10 mouse cellular contexts compared by ENCODE assay signal in the genomic region with DNA sequence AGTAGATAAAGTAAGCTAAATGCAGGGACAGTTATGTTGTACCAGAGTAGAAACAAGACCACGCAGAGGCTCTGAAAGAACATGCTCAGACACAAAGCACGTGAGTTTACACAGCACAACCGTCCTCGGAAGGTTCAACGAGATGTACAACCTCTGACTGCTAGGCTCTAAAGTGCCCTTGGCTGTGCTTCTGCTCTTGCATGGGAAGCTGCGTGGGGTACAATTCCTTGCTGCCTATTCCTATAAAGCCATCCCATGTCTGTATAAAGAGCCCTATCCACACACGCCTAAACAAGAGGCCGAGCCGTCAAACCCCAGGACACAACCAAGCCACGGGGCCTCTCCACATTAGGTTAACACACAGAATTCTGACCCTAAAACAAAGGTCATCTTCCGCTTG. TPM values are rescaled to one million over a fixed set of nuclear protein-coding genes. Genes with fewer than 3 reads are reported as not detected.
DNase-seq lines count a peak whose midpoint lies in the region; ATAC-seq and TF ChIP-seq lines count a peak whose summit lies in the region.
"Had no signal": no experiment of that assay in that cellular context is flagged by ENCODE, and none has a peak within 500 bp of the region (broad histone marks: within the 10 kb centered on the region; RNA-seq: fewer than 3 reads in every experiment).

No protein-coding gene starts in this region.

- TF ChIP-seq POLR2A in cortical plate, adult 2 months (IDR thresholded peaks at IDR 0.05; ENCODE audit: extremely low read depth, insufficient read depth, low read length), result no peak

- H3K4me2 ChIP-seq in heart, embryonic 15.5 days, result peak overlapping the region; percentile 83
- peak overlapping the region; percentile 82 for H3K4me2 ChIP-seq in forebrain, embryonic 13.5 days
- H3K4me2 ChIP-seq in midbrain, embryonic 11.5 days, result peak overlapping the region; percentile 85

- H3K9me3 ChIP-seq in heart, embryonic 15.5 days (replicated peaks), result no peaks in the 10 kb centered on the region
- no peaks in the 10 kb centered on the region for H3K9me3 ChIP-seq in forebrain, embryonic 13.5 days (replicated peaks)
- no peaks in the 10 kb centered on the region for H3K9me3 ChIP-seq in midbrain, embryonic 11.5 days (ENCODE audit: control insufficient read depth, low read length)

- no peak overlapping the region; the same call in 1 of the 2 replicates for H3K27ac ChIP-seq in heart, embryonic 15.5 days
- no peak overlapping the region for H3K27ac ChIP-seq in cortical plate, adult 2 months (ENCODE audit: insufficient read depth, low read length)
- no peak overlapping the region for H3K27ac ChIP-seq in forebrain, embryonic 13.5 days
- no peak overlapping the region for H3K27ac ChIP-seq in midbrain, embryonic 11.5 days (ENCODE audit: low read depth, low read length)
- H3K27ac ChIP-seq: liver, embryonic 14.5 days had no signal

- H3K36me3 ChIP-seq in heart, embryonic 15.5 days, result no peaks in the 10 kb centered on the region
- H3K36me3 ChIP-seq in forebrain, embryonic 13.5 days (ENCODE audit: poor library complexity, severe bottlenecking), result no peaks in the 10 kb centered on the region
- no peaks in the 10 kb centered on the region for H3K36me3 ChIP-seq in midbrain, embryonic 11.5 days (ENCODE audit: control insufficient read depth, insufficient read depth, low read length)

- peak overlapping the region; percentile 5; the same call in 1 of the 2 replicates for H3K9ac ChIP-seq in heart, embryonic 15.5 days
- H3K9ac ChIP-seq in forebrain, embryonic 13.5 days, result peak overlapping the region; percentile 98
- H3K9ac ChIP-seq in midbrain, embryonic 11.5 days (ENCODE audit: low read length), result peak overlapping the region; percentile 38; the same call in 1 of the 2 replicates
- H3K9ac ChIP-seq: liver, embryonic 14.5 days had no signal

- H3K27me3 ChIP-seq in heart, embryonic 15.5 days, result peaks cover 9% of the 10 kb centered on the region; the same call in 1 of the 2 replicates
- no peaks in the 10 kb centered on the region for H3K27me3 ChIP-seq in forebrain, embryonic 13.5 days
- H3K27me3 ChIP-seq in midbrain, embryonic 11.5 days (ENCODE audit: control insufficient read depth, insufficient read depth, low read length), result no peaks in the 10 kb centered on the region

- H3K4me3 ChIP-seq in heart, embryonic 15.5 days, result peak overlapping the region; percentile 77; the same call in 1 of the 2 replicates
- H3K4me3 ChIP-seq in cortical plate, adult 2 months (ENCODE audit: insufficient read depth, low read length), result peak overlapping the region; percentile 85
- H3K4me3 ChIP-seq in forebrain, embryonic 13.5 days, result peak overlapping the region; percentile 98
- peak overlapping the region; percentile 88 for H3K4me3 ChIP-seq in midbrain, embryonic 11.5 days (ENCODE audit: low read depth, low read length)

- 57% methylated on average over 11 of the region's 11 CpGs for WGBS in heart, embryonic 15.5 days
- 34% methylated on average over 11 of the region's 11 CpGs for WGBS in forebrain, embryonic 13.5 days
- WGBS in midbrain, embryonic 11.5 days, result 38% methylated on average over 11 of the region's 11 CpGs

- no peak for TF ChIP-seq CTCF in cortical plate, adult 2 months (IDR thresholded peaks at IDR 0.05; ENCODE audit: extremely low read depth, insufficient read depth, low read length)

- H3K4me1 ChIP-seq in heart, embryonic 15.5 days (replicated peaks), result peaks cover 24% of the 10 kb centered on the region
- H3K4me1 ChIP-seq in cortical plate, adult 2 months (ENCODE audit: control insufficient read depth, insufficient read depth, low read length), result peaks cover 6% of the 10 kb centered on the region; the same call in 1 of the 2 replicates
- peaks cover 39% of the 10 kb centered on the region for H3K4me1 ChIP-seq in forebrain, embryonic 13.5 days
- peaks cover 23% of the 10 kb centered on the region for H3K4me1 ChIP-seq in midbrain, embryonic 11.5 days (ENCODE audit: control insufficient read depth, insufficient read depth, low read length)

- ATAC-seq in heart, embryonic 15.5 days (replicated peaks; ENCODE audit: insufficient number of reproducible peaks, insufficient read depth, low FRiP score, low read depth), result no peak
- ATAC-seq in forebrain, embryonic 13.5 days, result no peak
- no peak for ATAC-seq in midbrain, embryonic 11.5 days (ENCODE audit: low FRiP score)

- intact Hi-C loops in heart, postnatal 36 days (cut with DNase I), result no loop called here

- DNase-seq in heart, postnatal 36 days, result no peak
- DNase-seq in midbrain, embryonic 11.5 days (ENCODE audit: low spot score, missing footprints), result no peak
- DNase-seq in ovary, postnatal 36 days (ENCODE audit: low spot score), result no peak
- DNase-seq in embryo, embryonic 11 days, result no peak
- no peak for DNase-seq in testis, postnatal 14 days (ENCODE audit: low spot score)
- DNase-seq: right cerebral cortex, postnatal 14 days had no signal

RNA-seq across cellular contexts. Expression of a gene that starts 1.9 kb away (rescaled TPM):
- 1.9 and 2.1 TPM in 2 replicates for polyA plus RNA-seq in heart, embryonic 15.5 days (2015; fragmentation: Nextera tagmentation; extraction: Ambion mirVana)
- 1 to 10 TPM; 7.2 to 8.4 TPM for total RNA-seq in heart, postnatal 36 days (2021)
- polyA plus RNA-seq in cortical plate, adult 2 months (2012; rRNA removed), result 49.7 and 53.1 TPM in 2 replicates
- polyA plus RNA-seq in forebrain, embryonic 13.5 days (2015; fragmentation: Nextera tagmentation; extraction: Ambion mirVana), result 10.1 and 10.8 TPM in 2 replicates
- polyA plus RNA-seq in midbrain, embryonic 11.5 days (2014; fragmentation: Nextera tagmentation; extraction: Ambion mirVana), result 5.3 and 5.8 TPM in 2 replicates

Comparison
In these comparisons a context has a peak if more than half of its experiments do, and no peak if none do; other contexts are left out.
1. H3K9ac ChIP-seq: peak in every context shown above with its lines; median percentile 98 in forebrain, embryonic 13.5 days; 38 in midbrain, embryonic 11.5 days; 5 in heart, embryonic 15.5 days.